Mouse (Mus musculus): ENCODE results near the gene Cryba2.

DNA sequence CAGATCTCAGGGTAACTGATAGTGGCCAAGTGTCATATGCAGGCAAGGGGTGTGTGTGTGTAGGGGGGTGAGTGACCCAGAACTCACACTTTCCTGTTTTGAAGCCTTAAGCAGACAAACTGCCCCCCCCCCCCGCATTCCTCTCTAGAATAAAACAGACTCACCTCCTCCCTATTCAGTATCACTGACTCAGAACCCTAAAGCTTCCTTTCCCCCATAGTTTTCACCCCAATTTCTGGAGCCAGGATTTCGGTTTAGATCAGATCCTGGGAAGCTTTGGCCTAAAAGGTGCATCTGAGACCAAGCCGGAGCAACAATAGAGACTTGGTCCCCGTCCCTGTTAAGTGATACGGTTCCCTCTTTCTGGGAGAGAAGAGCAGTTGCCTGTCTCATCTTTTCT is 9.5 kb downstream of the Cryba2 start:
- TF ChIP-seq CTCF (IDR thresholded peaks at IDR 0.05; ENCODE audit: low read depth) (no peak), EP300 (optimal IDR thresholded peaks at IDR 0.05) (no peak)

Measured in stomach, postnatal 0 days (tissue).